Mouse (Mus musculus): Measurements from ENCODE around the gene Kctd15. TPM values are rescaled to one million over a fixed set of nuclear protein-coding genes. Genes with fewer than 3 reads are reported as not detected.

The Kctd15 gene
- polyA plus RNA-seq, 1 experiment from 2014 or later, result 41.9 TPM

GRCm38 (mm10) chr7:34652751-34653502 is 3.6 kb downstream of the Kctd15 start:
- H3K36me3 ChIP-seq (ENCODE audit: insufficient read depth, low read length), result peaks cover 22% of the 10 kb centered on the region
- H3K27me3 ChIP-seq (ENCODE audit: insufficient read depth, low read length), result no peaks in the 10 kb centered on the region
- H3K27ac ChIP-seq (ENCODE audit: low read length), result peak overlapping the region; percentile 100
- peak overlapping the region; percentile 75 for H3K4me3 ChIP-seq (ENCODE audit: low read length)
- peak overlapping the region; percentile 86 for H3K4me2 ChIP-seq (replicated peaks; ENCODE audit: low read depth, low read length)
- peak; percentile 12; the same call in 1 of the 2 replicates for ATAC-seq (ENCODE audit: low FRiP score, low TSS enrichment)
- 0 out of 2 replicates have a peak, but pooled peaks cover 5% of the 10 kb centered on the region for H3K9me3 ChIP-seq (ENCODE audit: low read length)
- H3K9ac ChIP-seq (replicated peaks; ENCODE audit: low read length), result peak overlapping the region; percentile 97
- under 1% methylated on average over 48 of the region's 48 CpGs for WGBS
- H3K4me1 ChIP-seq (ENCODE audit: insufficient read depth, low read length), result peaks cover 10% of the 10 kb centered on the region

GRCm38 (mm10) chr7:34651381-34651780 is 5.2 kb downstream of the Kctd15 start:
- 0 out of 2 replicates have a peak, but pooled peaks cover 5% of the 10 kb centered on the region for H3K9me3 ChIP-seq (ENCODE audit: low read length)
- 65% methylated on average over 2 of the region's 2 CpGs for WGBS
- H3K4me2 ChIP-seq (replicated peaks; ENCODE audit: low read depth, low read length), result peak overlapping the region; percentile 86
- H3K4me3 ChIP-seq (ENCODE audit: low read length), result no peak overlapping the region
- no peak overlapping the region for H3K27ac ChIP-seq (ENCODE audit: low read length)
- peaks cover 30% of the 10 kb centered on the region for H3K36me3 ChIP-seq (ENCODE audit: insufficient read depth, low read length)
- H3K27me3 ChIP-seq (ENCODE audit: insufficient read depth, low read length), result no peaks in the 10 kb centered on the region
- ATAC-seq (ENCODE audit: low FRiP score, low TSS enrichment), result no peak
- H3K9ac ChIP-seq (replicated peaks; ENCODE audit: low read length), result no peak overlapping the region
- peaks cover 16% of the 10 kb centered on the region for H3K4me1 ChIP-seq (ENCODE audit: insufficient read depth, low read length)

DNA sequence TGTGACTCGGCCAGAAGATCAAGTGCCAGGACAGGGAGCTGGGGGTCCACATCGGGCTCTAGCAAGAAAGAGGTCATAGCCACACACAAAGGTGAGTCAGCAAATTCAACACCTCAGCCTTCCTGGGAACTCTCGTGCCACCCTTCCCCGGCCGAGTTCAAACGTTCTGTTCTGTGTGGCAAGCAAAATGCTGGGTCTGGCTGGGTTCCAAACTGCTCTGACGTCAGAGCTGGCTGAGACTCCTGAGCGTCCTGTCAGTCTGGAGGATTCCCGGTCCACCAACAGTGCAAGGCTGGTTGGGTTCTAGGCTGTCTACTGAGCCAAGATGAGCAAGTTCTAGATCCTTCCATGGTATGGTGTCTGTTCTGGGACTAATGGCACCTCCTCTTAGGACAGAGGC is 9.5 kb downstream of the Kctd15 start:
- 64% methylated on average over 9 of the region's 9 CpGs for WGBS
- Histone ChIP-seq H3K4me1 (ENCODE audit: insufficient read depth, low read length) (peaks cover 9% of the 10 kb centered on the region), H3K4me2 (replicated peaks; ENCODE audit: low read depth, low read length) (no peak overlapping the region), H3K4me3 (ENCODE audit: low read length) (no peak overlapping the region), H3K9ac (replicated peaks; ENCODE audit: low read length) (no peak overlapping the region), H3K9me3 (ENCODE audit: low read length) (0 out of 2 replicates have a peak, but pooled peaks cover 5% of the 10 kb centered on the region), H3K27ac (ENCODE audit: low read length) (no peak overlapping the region), H3K27me3 (ENCODE audit: insufficient read depth, low read length) (no peaks in the 10 kb centered on the region), H3K36me3 (ENCODE audit: insufficient read depth, low read length) (peaks cover 50% of the 10 kb centered on the region)
- ATAC-seq (ENCODE audit: low FRiP score, low TSS enrichment), result no peak

DNA sequence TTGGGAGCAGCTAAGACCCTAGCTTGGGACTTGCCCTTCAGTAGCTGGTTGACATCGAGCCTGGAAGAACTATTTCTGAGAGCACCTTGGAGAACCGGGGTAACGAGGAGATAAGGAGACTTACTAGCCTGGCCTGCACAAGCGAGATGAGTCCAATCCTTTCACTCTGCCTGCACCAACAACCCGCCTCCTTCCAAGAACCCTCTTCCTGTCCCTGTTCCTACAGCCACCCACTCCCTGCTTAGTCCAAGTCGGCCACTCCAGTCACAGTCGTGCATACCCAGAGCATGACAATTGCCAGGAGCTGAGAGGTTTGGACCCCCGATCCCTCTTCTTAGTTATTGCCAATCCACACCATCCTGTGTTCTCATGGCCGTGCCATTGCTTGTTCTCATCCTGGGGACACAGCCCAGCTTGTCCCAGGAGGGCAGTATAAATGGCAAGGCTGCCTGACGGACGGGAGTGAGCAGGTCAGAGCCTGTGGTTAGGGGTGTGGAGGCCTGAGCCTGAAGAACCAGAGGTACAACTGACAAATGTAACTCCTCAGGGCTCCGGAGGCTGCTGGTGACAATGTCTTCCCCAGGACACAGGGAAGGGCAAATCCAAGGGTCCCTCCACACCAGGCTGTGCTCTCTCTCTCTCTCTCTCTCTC is 10.3 kb downstream of the Kctd15 start:
- WGBS, result 82% methylated on average over 12 of the region's 12 CpGs
- peaks cover 56% of the 10 kb centered on the region for H3K36me3 ChIP-seq (ENCODE audit: insufficient read depth, low read length)
- H3K4me2 ChIP-seq (replicated peaks; ENCODE audit: low read depth, low read length), result no peak overlapping the region

DNA sequence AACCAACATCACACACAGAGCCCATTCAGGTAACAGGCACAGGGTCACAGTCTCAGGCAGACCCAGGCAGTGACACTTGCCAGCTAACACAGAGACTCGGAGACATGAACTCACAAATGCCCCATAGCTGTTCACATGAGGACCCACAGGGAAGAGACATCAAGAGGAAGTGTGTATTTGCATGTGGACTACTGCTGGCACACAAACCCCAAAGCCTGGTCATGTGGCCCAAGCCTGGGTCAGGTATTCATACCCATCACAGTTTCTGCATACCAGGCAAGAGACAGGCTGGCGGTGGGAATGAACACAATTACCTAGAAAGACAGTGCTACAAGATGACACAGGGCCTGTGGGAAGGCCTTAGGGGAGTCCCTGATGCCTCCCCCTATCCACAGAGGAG is 10.9 kb downstream of the Kctd15 start:
- peaks cover 6% of the 10 kb centered on the region; the same call in 1 of the 2 replicates for H3K4me1 ChIP-seq (ENCODE audit: insufficient read depth, low read length)
- 0 out of 2 replicates have a peak, but pooled peaks cover 5% of the 10 kb centered on the region for H3K9me3 ChIP-seq (ENCODE audit: low read length)
- H3K4me3 ChIP-seq (ENCODE audit: low read length), result no peak overlapping the region
- H3K36me3 ChIP-seq (ENCODE audit: insufficient read depth, low read length), result peaks cover 62% of the 10 kb centered on the region
- no peak overlapping the region for H3K27ac ChIP-seq (ENCODE audit: low read length)
- H3K9ac ChIP-seq (replicated peaks; ENCODE audit: low read length), result no peak overlapping the region
- WGBS, result 93% methylated on average over 2 of the region's 2 CpGs
- no peak overlapping the region for H3K4me2 ChIP-seq (replicated peaks; ENCODE audit: low read depth, low read length)
- H3K27me3 ChIP-seq (ENCODE audit: insufficient read depth, low read length), result no peaks in the 10 kb centered on the region
- ATAC-seq (ENCODE audit: low FRiP score, low TSS enrichment), result no peak

More for the DNA sequence above, 10.3 kb downstream of the Kctd15 start:
- 0 out of 2 replicates have a peak, but pooled peaks cover 5% of the 10 kb centered on the region for H3K9me3 ChIP-seq (ENCODE audit: low read length)
- H3K4me1 ChIP-seq (ENCODE audit: insufficient read depth, low read length), result peaks cover 6% of the 10 kb centered on the region; the same call in 1 of the 2 replicates
- no peak overlapping the region for H3K9ac ChIP-seq (replicated peaks; ENCODE audit: low read length)
- 0 out of 2 replicates have a peak, but pooled peaks have one; percentile 20 for ATAC-seq (ENCODE audit: low FRiP score, low TSS enrichment)
- H3K27me3 ChIP-seq (ENCODE audit: insufficient read depth, low read length), result no peaks in the 10 kb centered on the region
- no peak overlapping the region for H3K4me3 ChIP-seq (ENCODE audit: low read length)
- H3K27ac ChIP-seq (ENCODE audit: low read length), result no peak overlapping the region

DNA sequence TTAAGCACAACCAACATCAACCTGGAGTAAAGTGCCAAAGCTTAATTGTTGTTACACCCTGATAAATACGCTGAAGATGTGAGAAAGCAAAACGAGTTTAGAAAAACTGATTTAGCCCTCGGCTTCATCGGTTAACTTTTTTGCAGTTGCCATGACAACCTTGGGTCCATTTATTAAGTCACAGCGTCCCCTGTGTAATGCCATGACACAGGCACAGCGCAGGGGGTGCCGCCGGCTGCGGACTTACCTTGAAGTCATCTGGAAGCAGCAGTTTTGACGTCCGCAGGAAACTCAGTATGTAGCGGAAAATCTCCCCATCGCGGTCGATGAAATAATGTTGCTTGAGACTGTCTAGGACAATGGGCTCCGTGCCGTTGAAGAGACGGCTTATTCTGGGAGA is 11.9 kb downstream of the Kctd15 start:
- H3K36me3 ChIP-seq (ENCODE audit: insufficient read depth, low read length), result peaks cover 67% of the 10 kb centered on the region
- no peak overlapping the region for H3K27ac ChIP-seq (ENCODE audit: low read length)
- no peak overlapping the region for H3K4me2 ChIP-seq (replicated peaks; ENCODE audit: low read depth, low read length)
- no peak for ATAC-seq (ENCODE audit: low FRiP score, low TSS enrichment)
- peaks cover 6% of the 10 kb centered on the region; the same call in 1 of the 2 replicates for H3K4me1 ChIP-seq (ENCODE audit: insufficient read depth, low read length)
- whole genome bisulfite sequencing, result 89% methylated on average over 18 of the region's 18 CpGs
- H3K9me3 ChIP-seq (ENCODE audit: low read length), result 0 out of 2 replicates have a peak, but pooled peaks cover 5% of the 10 kb centered on the region
- no peak overlapping the region for H3K4me3 ChIP-seq (ENCODE audit: low read length)
- no peak overlapping the region for H3K9ac ChIP-seq (replicated peaks; ENCODE audit: low read length)
- no peaks in the 10 kb centered on the region for H3K27me3 ChIP-seq (ENCODE audit: insufficient read depth, low read length)

DNA sequence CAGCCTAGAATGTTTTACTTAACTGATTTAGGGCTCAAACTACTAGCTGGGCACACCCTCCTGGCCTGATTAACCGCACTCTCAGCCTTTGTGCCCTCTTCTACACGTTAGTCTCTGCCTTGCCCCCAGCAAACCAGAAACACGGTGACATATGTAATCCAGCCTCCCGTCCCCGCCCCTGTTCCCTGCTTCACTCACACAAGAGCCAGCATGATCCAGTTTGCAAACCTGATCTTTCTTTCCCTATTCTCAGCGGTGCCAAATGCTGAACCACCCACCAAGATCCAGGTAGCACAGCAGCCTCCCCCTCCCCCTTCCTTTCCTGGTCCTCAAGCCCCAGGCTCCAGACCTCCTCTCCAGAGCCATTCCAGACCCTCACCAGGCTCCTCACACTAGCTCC is 13.2 kb downstream of the Kctd15 start:
- no peak for ATAC-seq (ENCODE audit: low FRiP score, low TSS enrichment)
- H3K36me3 ChIP-seq (ENCODE audit: insufficient read depth, low read length), result peaks cover 65% of the 10 kb centered on the region
- H3K27me3 ChIP-seq (ENCODE audit: insufficient read depth, low read length), result no peaks in the 10 kb centered on the region
- peaks cover 6% of the 10 kb centered on the region; the same call in 1 of the 2 replicates for H3K4me1 ChIP-seq (ENCODE audit: insufficient read depth, low read length)
- no peak overlapping the region for H3K4me2 ChIP-seq (replicated peaks; ENCODE audit: low read depth, low read length)
- H3K9me3 ChIP-seq (ENCODE audit: low read length), result 0 out of 2 replicates have a peak, but pooled peaks cover 2% of the 10 kb centered on the region
- 50% methylated on average over 6 of the region's 6 CpGs for WGBS
- H3K9ac ChIP-seq (replicated peaks; ENCODE audit: low read length), result no peak overlapping the region
- peak overlapping the region; percentile 40 for H3K27ac ChIP-seq (ENCODE audit: low read length)
- H3K4me3 ChIP-seq (ENCODE audit: low read length), result no peak overlapping the region

GRCm38 (mm10) chr7:34641968-34642367 is 14.6 kb downstream of the Kctd15 start:
- no peak for ATAC-seq (ENCODE audit: low FRiP score, low TSS enrichment)
- Histone ChIP-seq H3K27me3 (ENCODE audit: insufficient read depth, low read length) (no peaks in the 10 kb centered on the region), H3K36me3 (ENCODE audit: insufficient read depth, low read length) (peaks cover 53% of the 10 kb centered on the region), H3K4me3 (ENCODE audit: low read length) (no peak overlapping the region), H3K9me3 (ENCODE audit: low read length) (no peaks in the 10 kb centered on the region), H3K27ac (ENCODE audit: low read length) (no peak overlapping the region), H3K4me2 (replicated peaks; ENCODE audit: low read depth, low read length) (no peak overlapping the region), H3K9ac (replicated peaks; ENCODE audit: low read length) (no peak overlapping the region), H3K4me1 (ENCODE audit: insufficient read depth, low read length) (no peaks in the 10 kb centered on the region)
- WGBS, result 84% methylated on average over 13 of the region's 13 CpGs

DNA sequence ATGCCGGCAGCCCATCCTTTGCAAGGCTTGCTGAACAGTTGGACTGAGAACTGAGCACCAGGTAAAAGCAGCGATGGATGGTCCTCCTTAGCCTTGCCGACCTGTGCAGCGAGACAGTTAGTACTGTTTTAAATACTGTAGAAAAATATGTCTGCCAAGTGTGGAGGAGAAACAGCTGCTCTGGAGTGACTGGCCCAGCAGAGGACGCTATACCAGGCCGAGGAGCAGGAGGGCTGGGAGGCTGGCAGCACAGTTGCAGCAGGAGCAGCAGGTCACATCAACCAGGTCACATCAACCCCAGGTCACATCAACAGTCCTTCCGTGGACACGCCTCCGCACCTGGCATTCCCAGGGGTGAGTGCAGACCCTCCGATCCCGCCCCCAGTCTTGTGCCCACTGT is 16.7 kb downstream of the Kctd15 start:
- ATAC-seq (ENCODE audit: low FRiP score, low TSS enrichment), result no peak
- peaks cover 46% of the 10 kb centered on the region for H3K36me3 ChIP-seq (ENCODE audit: insufficient read depth, low read length)
- no peaks in the 10 kb centered on the region for H3K4me1 ChIP-seq (ENCODE audit: insufficient read depth, low read length)
- no peak overlapping the region for H3K4me3 ChIP-seq (ENCODE audit: low read length)
- H3K9me3 ChIP-seq (ENCODE audit: low read length), result no peaks in the 10 kb centered on the region
- no peaks in the 10 kb centered on the region for H3K27me3 ChIP-seq (ENCODE audit: insufficient read depth, low read length)
- H3K27ac ChIP-seq (ENCODE audit: low read length), result no peak overlapping the region
- no peak overlapping the region for H3K9ac ChIP-seq (replicated peaks; ENCODE audit: low read length)
- no peak overlapping the region for H3K4me2 ChIP-seq (replicated peaks; ENCODE audit: low read depth, low read length)
- 81% methylated on average over 11 of the region's 11 CpGs for WGBS

DNA sequence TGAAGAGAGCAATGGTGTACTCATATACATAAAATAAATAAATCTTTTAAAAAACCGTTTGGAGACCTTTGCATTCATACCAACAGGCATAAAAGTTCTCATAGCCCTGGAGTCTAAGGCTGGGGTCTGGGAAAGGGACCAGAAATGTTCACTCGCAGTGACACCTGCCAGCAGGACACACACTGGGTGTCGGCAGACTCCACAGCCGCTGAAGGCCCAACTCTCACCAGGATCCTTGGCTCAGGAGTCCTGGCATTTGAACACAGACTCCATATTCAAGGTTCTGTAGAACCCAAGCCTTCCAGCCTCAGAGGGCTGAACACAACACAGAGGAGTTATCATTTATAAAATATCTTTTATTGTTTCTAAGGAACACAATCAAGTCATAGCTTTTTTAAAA is 19.9 kb downstream of the Kctd15 start:
- no peak overlapping the region for H3K4me3 ChIP-seq (ENCODE audit: low read length)
- no peaks in the 10 kb centered on the region for H3K4me1 ChIP-seq (ENCODE audit: insufficient read depth, low read length)
- H3K9ac ChIP-seq (replicated peaks; ENCODE audit: low read length), result no peak overlapping the region
- H3K27me3 ChIP-seq (ENCODE audit: insufficient read depth, low read length), result no peaks in the 10 kb centered on the region
- H3K27ac ChIP-seq (ENCODE audit: low read length), result no peak overlapping the region
- no peak overlapping the region for H3K4me2 ChIP-seq (replicated peaks; ENCODE audit: low read depth, low read length)
- 78% methylated on average over 4 of the region's 4 CpGs for WGBS
- H3K9me3 ChIP-seq (ENCODE audit: low read length), result no peaks in the 10 kb centered on the region
- ATAC-seq (ENCODE audit: low FRiP score, low TSS enrichment), result no peak
- H3K36me3 ChIP-seq (ENCODE audit: insufficient read depth, low read length), result peaks cover 29% of the 10 kb centered on the region
